ENCODE assay signal across 31 mouse cellular contexts in genomic region chr16:18593930-18594329, GRCm38 (mm10). TPM values are rescaled to one million over a fixed set of nuclear protein-coding genes. Genes with fewer than 3 reads are reported as not detected.
DNase-seq lines count a peak whose midpoint lies in the region; ATAC-seq and TF ChIP-seq lines count a peak whose summit lies in the region.
"Had no signal": no experiment of that assay in that cellular context is flagged by ENCODE, and none has a peak within 500 bp of the region (broad histone marks: within the 10 kb centered on the region; RNA-seq: fewer than 3 reads in every experiment).

No protein-coding gene starts in this region.

- 52% methylated on average over 2 of the region's 2 CpGs for WGBS in lung, postnatal 0 days
- 78% methylated on average over 2 of the region's 2 CpGs for WGBS in limb, embryonic 10.5 days
- 79% methylated on average over 2 of the region's 2 CpGs for WGBS in forebrain, embryonic 15.5 days

- H3K4me2 ChIP-seq in lung, postnatal 0 days (replicated peaks; ENCODE audit: low read depth, low read length): no peak overlapping the region
- no peak overlapping the region for H3K4me2 ChIP-seq in forebrain, embryonic 15.5 days (replicated peaks)
- H3K4me2 ChIP-seq: embryonic facial prominence, embryonic 12.5 days; embryonic facial prominence, embryonic 15.5 days; forebrain, embryonic 12.5 days; heart, embryonic 12.5 days; heart, embryonic 15.5 days; hindbrain, embryonic 14.5 days had no signal

- no peak for TF ChIP-seq CTCF in lung, postnatal 0 days (IDR thresholded peaks at IDR 0.05)

- H3K27me3 ChIP-seq in lung, postnatal 0 days (replicated peaks; ENCODE audit: insufficient read depth, low read length): peaks cover 34% of the 10 kb centered on the region
- H3K27me3 ChIP-seq in limb, embryonic 10.5 days (ENCODE audit: low read depth, poor library complexity, severe bottlenecking): peaks cover 96% of the 10 kb centered on the region
- peaks cover 49% of the 10 kb centered on the region for H3K27me3 ChIP-seq in forebrain, embryonic 15.5 days

- peak; percentile 29; the same call in 1 of the 2 replicates for ATAC-seq in lung, postnatal 0 days
- ATAC-seq in forebrain, embryonic 15.5 days (replicated peaks): no peak
- ATAC-seq: forebrain, embryonic 16.5 days; hindbrain, postnatal 0 days; inflammation-experienced regulatory T-cells, adult 6 months; intestine, embryonic 16.5 days; Patski had no signal

- H3K36me3 ChIP-seq in lung, postnatal 0 days (ENCODE audit: insufficient read depth, low read length): no peaks in the 10 kb centered on the region
- no peaks in the 10 kb centered on the region for H3K36me3 ChIP-seq in limb, embryonic 10.5 days
- no peaks in the 10 kb centered on the region for H3K36me3 ChIP-seq in forebrain, embryonic 15.5 days
- H3K36me3 ChIP-seq: embryonic facial prominence, embryonic 12.5 days; embryonic facial prominence, embryonic 15.5 days; forebrain, embryonic 12.5 days; G1E; heart, embryonic 12.5 days; heart, embryonic 15.5 days had no signal

- no peak overlapping the region for H3K9ac ChIP-seq in lung, postnatal 0 days (replicated peaks; ENCODE audit: low read depth)
- H3K9ac ChIP-seq in forebrain, embryonic 15.5 days (replicated peaks): no peak overlapping the region
- H3K9ac ChIP-seq: embryonic facial prominence, embryonic 12.5 days; embryonic facial prominence, embryonic 15.5 days; forebrain, embryonic 12.5 days; heart, embryonic 12.5 days; heart, embryonic 15.5 days; hindbrain, embryonic 14.5 days had no signal

- H3K4me3 ChIP-seq in lung, postnatal 0 days (ENCODE audit: low read depth, low read length): no peak overlapping the region
- H3K4me3 ChIP-seq in limb, embryonic 10.5 days: no peak overlapping the region
- H3K4me3 ChIP-seq in forebrain, embryonic 15.5 days: no peak overlapping the region
- H3K4me3 ChIP-seq: embryonic facial prominence, embryonic 12.5 days; embryonic facial prominence, embryonic 15.5 days; forebrain, embryonic 12.5 days; heart, embryonic 12.5 days; heart, embryonic 15.5 days had no signal

- H3K9me3 ChIP-seq in lung, postnatal 0 days (ENCODE audit: low read length): no peaks in the 10 kb centered on the region
- H3K9me3 ChIP-seq in limb, embryonic 10.5 days (replicated peaks): no peaks in the 10 kb centered on the region
- H3K9me3 ChIP-seq in forebrain, embryonic 15.5 days: no peaks in the 10 kb centered on the region
- H3K9me3 ChIP-seq: embryonic facial prominence, embryonic 12.5 days; embryonic facial prominence, embryonic 15.5 days; forebrain, embryonic 12.5 days; G1E; heart, embryonic 12.5 days; heart, embryonic 15.5 days had no signal

- peaks cover 9% of the 10 kb centered on the region; the same call in 1 of the 2 replicates for H3K4me1 ChIP-seq in lung, postnatal 0 days (ENCODE audit: insufficient read depth, low read depth, low read length)
- H3K4me1 ChIP-seq in limb, embryonic 10.5 days: peaks cover 37% of the 10 kb centered on the region
- peaks cover 16% of the 10 kb centered on the region for H3K4me1 ChIP-seq in forebrain, embryonic 15.5 days

- no peak for TF ChIP-seq EP300 in lung, postnatal 0 days (IDR thresholded peaks at IDR 0.05)

- peak; percentile 67 for DNase-seq in heart, adult 11 months
- no peak for DNase-seq in heart, postnatal 4 days
- DNase-seq in lung, postnatal 0 days (ENCODE audit: low spot score): peak; percentile 54
- no peak for DNase-seq in lung, adult 18-20 months
- DNase-seq in limb, embryonic 10.5 days (ENCODE audit: low spot score): peak; percentile 25
- DNase-seq: adrenal gland, adult 8-10 months; adrenal gland, postnatal 25 days; B cell, adult 2 months; cerebellum, adult 18-20 months; cerebellum, adult 9-10 months; cerebellum, postnatal 14 days; gastrocnemius, postnatal 10 days; gastrocnemius, postnatal 36 days; heart, adult 18-20 months; heart, postnatal 10 days; heart, postnatal 36 days had no signal

- no peak overlapping the region for H3K27ac ChIP-seq in lung, postnatal 0 days (ENCODE audit: low read length)
- H3K27ac ChIP-seq in limb, embryonic 10.5 days: no peak overlapping the region
- no peak overlapping the region for H3K27ac ChIP-seq in forebrain, embryonic 15.5 days (replicated peaks)
- H3K27ac ChIP-seq: embryonic facial prominence, embryonic 12.5 days; embryonic facial prominence, embryonic 15.5 days; forebrain, embryonic 12.5 days; heart, embryonic 15.5 days; hindbrain, embryonic 14.5 days; hindbrain, postnatal 0 days had no signal

RNA-seq across cellular contexts. Expression of gene Tbx1, which starts 3.5 kb away (rescaled TPM):
- under 1 TPM; 0.55 to 0.68 TPM for total RNA-seq in heart, postnatal 4 days (2021)
- 7.6 and 7.8 TPM in 2 replicates for polyA plus RNA-seq in lung, postnatal 0 days (2015; fragmentation: Nextera tagmentation; extraction: Ambion mirVana)
- polyA plus RNA-seq in limb, embryonic 10.5 days (2016; fragmentation: Nextera tagmentation; extraction: Ambion mirVana): 1.1 and 1.7 TPM in 2 replicates
- polyA plus RNA-seq in forebrain, embryonic 15.5 days (2015; fragmentation: Nextera tagmentation; extraction: Ambion mirVana): 0.70 and 0.93 TPM in 2 replicates
- total RNA-seq: adrenal gland, adult 8-10 months; adrenal gland, postnatal 25 days had no signal
- polyA plus RNA-seq: G1E; inflammation-experienced regulatory T-cells, adult 6 months had no signal

RNA-seq across cellular contexts. Expression of gene Gp1bb, which starts 28.3 kb away (rescaled TPM):
- total RNA-seq in heart, postnatal 4 days (2021): 1 to 10 TPM in 1 of 2 experiments, under 1 TPM in 1; 0.32 to 1.1 TPM
- polyA plus RNA-seq in lung, postnatal 0 days (2015; fragmentation: Nextera tagmentation; extraction: Ambion mirVana): 7.9 and 8.8 TPM in 2 replicates
- 1.8 and 2.8 TPM in 2 replicates for polyA plus RNA-seq in limb, embryonic 10.5 days (2016; fragmentation: Nextera tagmentation; extraction: Ambion mirVana)
- polyA plus RNA-seq in forebrain, embryonic 15.5 days (2015; fragmentation: Nextera tagmentation; extraction: Ambion mirVana): 9.7 and 10.1 TPM in 2 replicates
- total RNA-seq: adrenal gland, adult 8-10 months; adrenal gland, postnatal 25 days; CH12.LX; gastrocnemius, adult 18-20 months; gastrocnemius, postnatal 10 days; gastrocnemius, postnatal 36 days had no signal
- polyA plus RNA-seq: inflammation-experienced regulatory T-cells, adult 6 months had no signal

RNA-seq across cellular contexts. Expression of gene Gm49601, which starts 32.3 kb away (rescaled TPM):
- total RNA-seq in heart, postnatal 4 days (2021): 1 to 10 TPM; 4.0 to 5.1 TPM
- 2.2 and 3.1 TPM in 2 replicates for polyA plus RNA-seq in lung, postnatal 0 days (2015; fragmentation: Nextera tagmentation; extraction: Ambion mirVana)
- 2.3 and 4.7 TPM in 2 replicates for polyA plus RNA-seq in limb, embryonic 10.5 days (2016; fragmentation: Nextera tagmentation; extraction: Ambion mirVana)
- 20.5 and 22.0 TPM in 2 replicates for polyA plus RNA-seq in forebrain, embryonic 15.5 days (2015; fragmentation: Nextera tagmentation; extraction: Ambion mirVana)
- polyA plus RNA-seq: G1E; inflammation-experienced regulatory T-cells, adult 6 months had no signal

RNA-seq across cellular contexts. Expression of gene Sept5, which starts 35.8 kb away (rescaled TPM):
- 10 to 100 TPM; 10.4 to 15.2 TPM for total RNA-seq in heart, postnatal 4 days (2021)
- 8.5 and 9.6 TPM in 2 replicates for polyA plus RNA-seq in lung, postnatal 0 days (2015; fragmentation: Nextera tagmentation; extraction: Ambion mirVana)
- 19.4 and 29.1 TPM in 2 replicates for polyA plus RNA-seq in limb, embryonic 10.5 days (2016; fragmentation: Nextera tagmentation; extraction: Ambion mirVana)
- polyA plus RNA-seq in forebrain, embryonic 15.5 days (2015; fragmentation: Nextera tagmentation; extraction: Ambion mirVana): 194 and 203 TPM in 2 replicates
- polyA plus RNA-seq: G1E had no signal

Comparison
In these comparisons a context has a peak if more than half of its experiments do, and no peak if none do; other contexts are left out.
1. DNase-seq: peak in heart, adult 11 months (single experiment), lung, postnatal 0 days (single experiment) and limb, embryonic 10.5 days (single experiment); none in heart, postnatal 4 days (single experiment) and lung, adult 18-20 months (0 of 2).